Mouse (Mus musculus): ENCODE results near the gene Marc1. TPM values are rescaled to one million over a fixed set of nuclear protein-coding genes. Genes with fewer than 3 reads are reported as not detected.
A peak's percentile ranks its signal among the peaks of the same experiment; 100 is the strongest.

The Marc1 gene
- polyA plus RNA-seq (2016; fragmentation: Nextera tagmentation; extraction: Ambion mirVana) = not detected in 2 replicates

DNA sequence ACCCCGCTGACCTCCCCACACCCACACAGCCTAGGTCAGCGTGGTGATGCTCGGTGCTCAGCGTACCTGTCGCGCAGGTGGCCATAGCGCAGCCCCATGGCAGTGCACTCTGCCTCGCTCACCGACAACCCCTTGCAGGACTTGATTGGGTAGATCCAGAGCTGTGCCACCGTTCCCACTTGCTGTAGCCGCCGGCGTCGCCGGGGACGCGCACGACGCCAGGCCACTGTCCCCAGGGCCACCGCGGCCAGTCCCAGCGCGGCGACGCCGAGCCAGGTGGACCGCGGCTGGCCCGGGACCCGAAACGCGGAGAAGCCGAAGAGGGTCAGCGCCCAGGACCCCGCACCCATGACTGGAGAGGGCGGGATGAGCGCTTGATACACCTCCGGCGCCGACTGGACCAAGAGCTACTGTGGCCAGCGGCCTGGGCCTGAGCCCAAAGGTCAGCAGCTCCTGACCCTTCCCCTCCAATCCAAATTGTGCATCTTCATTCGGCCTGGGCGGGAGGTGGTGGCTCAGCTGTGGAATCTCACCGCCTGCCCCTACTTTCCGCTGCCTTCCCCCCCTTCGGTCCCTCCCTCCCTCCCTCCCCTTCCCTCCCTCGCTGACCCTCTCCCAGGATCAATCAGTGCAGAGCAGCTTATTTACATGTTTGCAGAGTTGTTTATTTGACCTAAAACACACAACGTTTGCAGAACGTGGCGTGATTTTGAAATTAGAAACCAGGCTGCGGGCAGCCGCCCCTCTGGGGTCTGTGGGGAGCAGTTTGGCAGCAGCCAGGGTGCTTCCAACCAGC lies at the start of gene Marc1:
Gene Marc1 (minus strand): TSS at position 534 of the 796 bp plus-strand sequence.
- no peak within 1 kb of the TSS for H3K27ac ChIP-seq

DNA sequence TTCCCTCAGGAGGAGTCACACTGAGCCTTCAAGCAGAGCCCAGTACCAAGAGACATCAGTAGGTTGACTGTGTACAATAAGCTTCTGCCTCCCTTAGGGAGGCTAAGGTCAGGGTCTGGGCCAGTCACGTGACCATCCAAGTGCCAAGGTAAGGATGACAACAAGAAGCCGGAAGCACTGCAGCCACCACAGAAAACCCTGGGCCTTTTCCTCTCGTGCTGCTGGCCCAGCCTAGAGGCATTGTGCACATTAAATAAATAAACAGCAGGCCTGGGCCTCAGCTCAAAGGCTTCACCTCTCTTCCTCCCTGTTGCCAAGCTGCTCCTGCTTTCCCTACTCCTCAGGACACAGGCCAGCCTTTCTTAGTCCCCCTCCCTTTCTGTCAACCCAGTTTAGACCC lies 49.2 kb upstream of the Marc1 start:
- Histone ChIP-seq H3K27me3 (no peaks in the 10 kb centered on the region), H3K9ac (no peak overlapping the region), H3K4me3 (no peak overlapping the region), H3K4me1 (peaks cover 5% of the 10 kb centered on the region; the same call in 1 of the 2 replicates), H3K36me3 (no peaks in the 10 kb centered on the region), H3K4me2 (replicated peaks) (no peak overlapping the region), H3K9me3 (no peaks in the 10 kb centered on the region), H3K27ac (no peak overlapping the region)
- 37% methylated on average over 3 of the region's 3 CpGs for WGBS
- no peak for ATAC-seq (ENCODE audit: insufficient number of reproducible peaks, insufficient read depth, low FRiP score, low TSS enrichment)

More for the DNA sequence above, at the start of gene Marc1:
- Histone ChIP-seq H3K4me3 (peak within 1 kb of the TSS; percentile 39), H3K36me3 (no peaks in the 10 kb centered on the region; the same call in 1 of the 2 replicates), H3K4me2 (replicated peaks) (peak within 1 kb of the TSS; percentile 86), H3K9ac (0 out of 2 replicates have a peak within 1 kb of the TSS, but pooled peaks have one; percentile 40), H3K4me1 (peaks cover 6% of the 10 kb centered on the region), H3K27me3 (peaks cover 23% of the 10 kb centered on the region), H3K9me3 (no peaks in the 10 kb centered on the region)
- 5% methylated on average over 52 of the region's 52 CpGs for WGBS
- peak; percentile 41; the same call in 1 of the 2 replicates for ATAC-seq (ENCODE audit: insufficient number of reproducible peaks, insufficient read depth, low FRiP score, low TSS enrichment)

DNA sequence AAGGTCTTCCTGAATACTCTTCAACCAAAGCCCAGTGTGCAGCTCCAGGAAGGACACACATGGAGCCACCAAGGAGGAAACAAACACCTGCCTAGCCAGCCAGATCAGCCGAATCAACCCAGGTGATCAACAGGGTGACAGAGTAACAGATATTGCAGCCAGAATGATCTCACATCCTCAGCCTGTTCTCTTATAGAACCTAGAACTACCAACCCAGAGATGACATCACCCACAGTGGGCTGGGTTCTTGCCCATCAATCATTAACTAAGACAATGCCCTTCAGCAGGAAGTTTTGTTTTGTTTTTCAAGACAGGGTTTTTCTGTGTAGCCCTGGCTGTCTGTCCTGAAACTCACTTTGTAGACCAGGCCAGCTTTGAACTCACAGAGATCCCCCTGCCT lies 47.1 kb upstream of the Marc1 start:
- Histone ChIP-seq H3K27me3 (no peaks in the 10 kb centered on the region), H3K9me3 (no peaks in the 10 kb centered on the region), H3K9ac (no peak overlapping the region), H3K4me2 (replicated peaks) (no peak overlapping the region), H3K36me3 (no peaks in the 10 kb centered on the region), H3K4me3 (no peak overlapping the region), H3K4me1 (no peaks in the 10 kb centered on the region), H3K27ac (no peak overlapping the region)
- WGBS = 89% methylated on average over 1 of the region's 1 CpGs
- ATAC-seq (ENCODE audit: insufficient number of reproducible peaks, insufficient read depth, low FRiP score, low TSS enrichment) = no peak

DNA sequence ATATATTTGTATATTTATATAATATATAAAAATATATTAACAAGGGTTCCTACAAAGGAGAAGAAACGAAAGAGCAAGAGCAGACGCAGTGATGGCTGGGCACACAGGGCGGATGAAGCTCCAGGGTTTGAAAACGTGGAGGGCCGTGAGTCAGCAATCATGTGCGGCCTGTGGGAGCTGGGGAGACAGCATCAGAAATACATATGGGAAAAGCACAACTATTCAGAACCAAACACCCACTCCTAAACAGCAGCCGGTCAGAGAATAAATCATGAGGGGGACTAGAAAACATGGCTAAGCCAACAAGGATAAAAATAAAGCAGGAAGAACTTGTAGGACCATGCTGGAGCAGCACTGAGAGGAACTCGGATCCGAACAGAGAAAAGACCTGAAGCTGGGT lies 46.1 kb upstream of the Marc1 start:
- Histone ChIP-seq H3K9me3 (no peaks in the 10 kb centered on the region), H3K9ac (no peak overlapping the region), H3K4me1 (no peaks in the 10 kb centered on the region), H3K36me3 (no peaks in the 10 kb centered on the region), H3K27me3 (no peaks in the 10 kb centered on the region), H3K27ac (no peak overlapping the region), H3K4me2 (replicated peaks) (no peak overlapping the region), H3K4me3 (no peak overlapping the region)
- 87% methylated on average over 9 of the region's 9 CpGs for WGBS
- ATAC-seq (ENCODE audit: insufficient number of reproducible peaks, insufficient read depth, low FRiP score, low TSS enrichment) = no peak

DNA sequence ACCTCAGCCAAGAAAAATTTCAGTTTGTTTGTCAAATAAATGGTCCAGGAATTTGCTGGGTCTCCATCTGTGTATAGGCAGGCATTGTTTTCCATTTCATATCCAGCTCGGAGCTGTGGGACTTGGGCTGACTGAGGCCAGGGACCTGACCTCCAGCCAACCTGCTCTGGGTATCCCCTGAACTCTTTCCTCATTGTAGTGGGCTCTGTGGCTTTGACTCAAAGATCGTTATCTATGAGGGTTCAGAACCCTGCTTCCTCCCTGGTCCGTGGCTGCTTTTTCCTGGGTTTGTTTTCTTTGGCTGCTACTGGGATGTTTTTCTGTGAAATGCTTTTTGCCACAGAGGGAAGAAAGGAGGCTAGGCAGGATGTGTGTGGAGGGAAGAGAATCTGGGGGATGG lies 42.8 kb upstream of the Marc1 start:
- Histone ChIP-seq H3K27ac (no peak overlapping the region), H3K4me3 (no peak overlapping the region), H3K36me3 (no peaks in the 10 kb centered on the region), H3K27me3 (peaks cover 10% of the 10 kb centered on the region; the same call in 1 of the 2 replicates), H3K9ac (no peak overlapping the region), H3K4me2 (replicated peaks) (no peak overlapping the region), H3K4me1 (peaks cover 6% of the 10 kb centered on the region; the same call in 1 of the 2 replicates), H3K9me3 (no peaks in the 10 kb centered on the region)
- 50% methylated on average over 3 of the region's 3 CpGs for WGBS
- ATAC-seq (ENCODE audit: insufficient number of reproducible peaks, insufficient read depth, low FRiP score, low TSS enrichment) = no peak

DNA sequence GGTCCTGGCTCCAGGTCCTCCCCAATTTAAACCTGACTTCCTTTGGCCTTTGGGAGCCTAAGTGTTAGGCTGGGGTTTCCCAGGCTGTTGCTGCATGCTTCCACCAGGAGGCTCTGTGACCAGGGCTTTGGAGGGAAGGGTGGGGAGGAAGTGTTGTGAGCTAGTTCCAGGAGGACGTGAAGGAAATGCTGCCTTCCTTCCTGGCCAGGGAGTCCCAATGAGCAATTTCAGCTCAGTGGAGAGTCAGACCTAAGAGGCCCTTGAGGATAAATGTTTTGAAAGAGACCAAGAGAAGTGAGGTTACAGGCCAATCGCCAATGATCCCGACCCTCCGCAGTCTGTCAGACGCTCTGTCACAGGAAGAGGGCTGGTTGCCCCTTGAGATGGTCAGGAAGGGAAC lies 42.2 kb upstream of the Marc1 start:
- WGBS = 21% methylated on average over 5 of the region's 5 CpGs
- Histone ChIP-seq H3K4me3 (no peak overlapping the region; the same call in 1 of the 2 replicates), H3K36me3 (no peaks in the 10 kb centered on the region), H3K9ac (no peak overlapping the region), H3K4me1 (peaks cover 6% of the 10 kb centered on the region; the same call in 1 of the 2 replicates), H3K4me2 (replicated peaks) (peak overlapping the region; percentile 21), H3K9me3 (no peaks in the 10 kb centered on the region), H3K27ac (no peak overlapping the region), H3K27me3 (peaks cover 13% of the 10 kb centered on the region; the same call in 1 of the 2 replicates)
- 0 out of 2 replicates have a peak, but pooled peaks have one; percentile 38 for ATAC-seq (ENCODE audit: insufficient number of reproducible peaks, insufficient read depth, low FRiP score, low TSS enrichment)

DNA sequence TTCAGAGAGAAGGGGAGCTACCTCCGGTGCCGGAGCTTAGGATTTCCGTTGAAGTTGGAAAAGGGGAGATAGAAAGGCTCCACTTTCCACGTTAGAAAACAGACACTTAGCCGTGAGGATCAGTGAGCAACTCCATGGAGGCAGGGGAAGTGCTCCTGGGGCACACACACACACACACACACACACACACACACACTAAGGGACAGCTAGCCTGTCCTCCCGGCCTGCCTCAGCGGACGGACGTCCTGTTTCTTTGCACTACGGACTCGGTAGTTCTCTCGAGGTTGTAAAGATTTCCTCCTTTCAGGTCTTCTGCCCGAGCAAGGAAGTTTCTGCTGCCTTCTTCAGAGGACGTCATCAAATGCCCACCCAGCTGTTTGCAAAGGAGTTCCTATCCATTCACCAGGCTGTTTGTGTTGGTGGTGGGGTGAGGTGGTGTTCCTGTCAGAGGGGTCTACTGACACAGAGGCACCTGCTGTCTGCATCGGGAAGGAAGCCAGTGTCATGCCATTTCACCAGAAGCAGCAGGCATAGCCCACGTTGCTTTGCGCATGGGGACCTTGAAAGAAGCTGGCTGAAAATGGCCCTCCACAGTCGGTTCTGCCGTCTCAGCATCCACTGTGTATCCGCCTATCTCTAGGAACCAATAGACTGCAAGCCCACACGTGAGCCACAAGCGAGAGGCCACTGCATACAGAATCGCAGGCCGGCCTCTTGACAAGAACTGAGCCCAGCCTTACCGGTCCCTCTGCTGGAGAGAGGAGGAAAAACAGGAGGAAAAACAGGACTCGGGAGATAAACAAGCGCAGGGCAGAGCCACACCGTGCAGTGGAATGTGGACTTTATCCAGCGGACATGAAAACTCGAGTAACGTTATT lies 40.9 kb upstream of the Marc1 start:
- peaks cover 15% of the 10 kb centered on the region; the same call in 1 of the 2 replicates for H3K27me3 ChIP-seq
- no peaks in the 10 kb centered on the region for H3K9me3 ChIP-seq
- 18% methylated on average over 31 of the region's 31 CpGs for WGBS
- no peak overlapping the region for H3K9ac ChIP-seq
- H3K4me2 ChIP-seq (replicated peaks) = peak overlapping the region; percentile 38
- peak; percentile 64; the same call in 1 of the 2 replicates for ATAC-seq (ENCODE audit: insufficient number of reproducible peaks, insufficient read depth, low FRiP score, low TSS enrichment)
- H3K4me3 ChIP-seq = 0 out of 2 replicates have a peak overlapping the region, but pooled peaks have one; percentile 7
- H3K27ac ChIP-seq = 0 out of 2 replicates have a peak overlapping the region, but pooled peaks have one; percentile 7
- no peaks in the 10 kb centered on the region for H3K36me3 ChIP-seq
- H3K4me1 ChIP-seq = peaks cover 6% of the 10 kb centered on the region; the same call in 1 of the 2 replicates

DNA sequence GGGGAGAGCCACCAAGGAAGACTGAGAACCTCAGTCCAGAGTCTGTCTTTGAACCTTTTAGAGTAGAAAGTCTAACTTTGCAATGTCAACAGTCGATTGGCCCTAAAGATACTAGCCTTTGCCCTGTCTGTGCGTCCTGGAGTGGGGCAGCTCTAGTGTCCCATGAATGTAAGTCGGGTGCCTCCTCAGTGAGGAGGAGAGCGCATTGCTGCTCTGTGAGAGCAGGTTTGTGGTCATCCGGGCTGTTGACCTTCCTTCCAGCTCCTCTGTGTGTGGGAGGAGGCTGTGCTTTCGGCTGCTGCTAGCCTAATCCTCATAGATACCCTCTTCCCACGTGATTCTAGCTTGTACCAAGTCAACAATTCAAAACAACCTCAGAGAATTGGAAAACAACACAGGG lies 40.1 kb upstream of the Marc1 start:
- Histone ChIP-seq H3K4me1 (peaks cover 10% of the 10 kb centered on the region; the same call in 1 of the 2 replicates), H3K4me3 (no peak overlapping the region), H3K4me2 (replicated peaks) (no peak overlapping the region), H3K27ac (no peak overlapping the region), H3K9ac (no peak overlapping the region), H3K9me3 (no peaks in the 10 kb centered on the region), H3K36me3 (no peaks in the 10 kb centered on the region), H3K27me3 (peaks cover 22% of the 10 kb centered on the region; the same call in 1 of the 2 replicates)
- ATAC-seq (ENCODE audit: insufficient number of reproducible peaks, insufficient read depth, low FRiP score, low TSS enrichment) = no peak
- WGBS = 47% methylated on average over 7 of the region's 7 CpGs

DNA sequence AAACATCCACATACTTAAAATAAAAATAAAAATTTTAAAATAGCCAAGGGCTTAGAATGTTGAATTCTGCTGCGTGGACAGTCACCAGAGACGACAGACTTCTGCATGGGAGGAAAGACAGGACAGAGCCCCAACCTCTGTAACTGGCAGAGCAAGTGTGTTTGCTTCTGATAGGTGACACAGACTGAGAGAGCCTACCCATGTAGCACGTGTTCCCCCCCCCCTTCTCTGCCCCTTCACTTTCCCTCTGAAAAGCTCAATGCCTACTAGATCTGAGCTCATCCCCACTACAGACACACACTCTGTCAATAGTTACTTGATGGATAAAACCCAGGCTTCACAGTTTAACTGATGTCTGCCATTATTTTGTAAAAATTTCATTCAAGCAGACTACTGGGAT lies 35.9 kb upstream of the Marc1 start:
- H3K9me3 ChIP-seq = no peaks in the 10 kb centered on the region
- no peak overlapping the region for H3K27ac ChIP-seq
- WGBS = 61% methylated on average over 3 of the region's 3 CpGs
- H3K36me3 ChIP-seq = no peaks in the 10 kb centered on the region
- peaks cover 20% of the 10 kb centered on the region; the same call in 1 of the 2 replicates for H3K27me3 ChIP-seq
- no peak for ATAC-seq (ENCODE audit: insufficient number of reproducible peaks, insufficient read depth, low FRiP score, low TSS enrichment)
- no peak overlapping the region for H3K4me2 ChIP-seq (replicated peaks)
- H3K4me3 ChIP-seq = no peak overlapping the region
- no peak overlapping the region for H3K9ac ChIP-seq
- peaks cover 18% of the 10 kb centered on the region for H3K4me1 ChIP-seq

DNA sequence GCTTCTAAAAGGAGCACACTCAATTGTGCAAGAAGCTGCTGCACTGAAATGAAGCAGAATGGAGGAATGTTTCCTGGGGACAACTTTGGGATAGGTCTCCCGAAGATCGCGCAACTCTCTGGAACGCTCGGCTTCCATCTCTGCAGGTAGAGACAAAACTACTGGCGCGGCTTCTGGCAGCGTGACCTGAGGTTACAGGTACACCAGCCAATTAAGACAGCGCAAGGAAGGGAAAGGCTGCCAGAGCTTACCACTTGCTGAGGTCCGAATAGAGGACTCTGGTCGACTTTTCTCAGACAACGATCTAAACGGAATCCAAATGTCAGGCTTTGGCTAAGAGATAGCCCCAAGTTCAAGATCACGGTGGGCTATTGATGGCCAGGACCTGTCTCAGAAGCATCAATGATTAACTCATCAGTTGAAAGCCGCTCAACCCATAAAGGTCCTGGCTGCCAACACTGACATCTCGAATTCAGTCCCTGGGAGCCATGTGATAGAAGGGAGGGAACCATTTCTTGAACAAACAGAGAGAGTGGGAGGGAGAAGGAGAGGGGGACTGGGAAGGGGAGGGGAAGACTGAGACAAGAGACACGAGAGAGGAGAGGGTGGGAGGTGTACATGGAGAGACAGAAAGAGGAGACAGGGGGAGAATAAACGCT lies 35.1 kb upstream of the Marc1 start, which contains the start of gene Marc2:
Gene Marc2 (minus strand): TSS at position 360 of the 659 bp plus-strand sequence.
- Histone ChIP-seq H3K36me3 (no peaks in the 10 kb centered on the region), H3K4me2 (replicated peaks) (peak within 1 kb of the TSS; percentile 79), H3K9me3 (no peaks in the 10 kb centered on the region), H3K27me3 (peaks cover 16% of the 10 kb centered on the region; the same call in 1 of the 2 replicates), H3K4me3 (peak within 1 kb of the TSS; percentile 86), H3K27ac (peak within 1 kb of the TSS; percentile 75), H3K9ac (peak within 1 kb of the TSS; percentile 83), H3K4me1 (peaks cover 14% of the 10 kb centered on the region)
- 4% methylated on average over 18 of the region's 18 CpGs for WGBS
- no peak for ATAC-seq (ENCODE audit: insufficient number of reproducible peaks, insufficient read depth, low FRiP score, low TSS enrichment)
